Mouse (Mus musculus): Measurements from ENCODE around the gene Fau. TPM values are rescaled to one million over a fixed set of nuclear protein-coding genes. Genes with fewer than 3 reads are reported as not detected.

Gene Fau
- polyA plus RNA-seq (2015; fragmentation: Nextera tagmentation; extraction: Ambion mirVana) = 972 and 981 TPM in 2 replicates

GRCm38 (mm10) chr19:6057313-6058096 lies at the start of gene Fau, which contains the start of gene Mrpl49:
Gene Fau (plus strand): TSS chr19:6057844.
Gene Mrpl49 (minus strand): TSS chr19:6057785.

DNA sequence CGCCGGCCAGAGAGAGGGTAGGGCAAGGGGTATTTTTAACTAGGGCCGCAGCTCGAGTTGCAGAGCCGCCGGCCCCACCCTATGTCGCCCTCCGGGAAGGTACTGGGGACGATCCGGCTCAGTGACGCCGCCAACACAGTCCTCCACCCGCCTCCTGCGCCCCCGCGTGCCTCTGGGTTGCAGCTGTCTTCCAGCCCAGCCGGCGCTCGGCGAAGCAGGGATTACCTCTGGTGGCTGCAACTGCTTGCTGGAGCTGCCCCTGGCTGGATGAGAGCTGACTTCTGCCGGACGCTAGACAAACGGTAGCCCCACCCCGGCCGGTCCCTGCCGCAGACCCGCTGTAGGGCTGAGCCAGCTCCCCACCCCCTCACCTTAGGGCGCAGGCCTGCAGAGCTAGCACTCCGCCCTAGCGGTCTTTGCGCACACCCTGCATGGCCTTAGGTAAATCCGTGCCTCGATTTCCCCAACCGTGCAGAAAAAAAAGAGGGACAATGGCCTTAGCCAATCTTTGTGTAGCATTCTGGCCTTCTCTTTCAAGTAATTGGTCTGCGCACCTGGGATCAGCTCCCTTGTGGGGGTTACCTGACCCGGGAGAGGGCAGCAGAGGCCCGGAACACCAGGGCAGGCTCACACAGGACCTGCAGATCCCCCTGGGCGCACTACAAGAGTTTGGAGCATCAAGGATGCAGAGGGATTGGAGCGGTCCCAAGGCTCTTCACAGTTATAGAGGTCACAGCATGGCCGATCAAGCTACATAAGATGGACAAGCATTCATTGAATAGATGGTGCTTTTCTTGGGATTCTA lies 41.9 kb upstream of the Fau start, which contains the start of gene Capn1:
TSS of gene Capn1 (minus strand) at position 387 of the 805 bp plus-strand sequence.

GRCm38 (mm10) chr19:6046294-6047153 lies 11.1 kb upstream of the Fau start, which contains the start of gene Syvn1:
Gene Syvn1 (plus strand): TSS chr19:6046576.

GRCm38 (mm10) chr19:6061021-6061533 lies 3.4 kb downstream of the Fau start, which contains the start of gene Znhit2:
Gene Znhit2 (plus strand): TSS chr19:6061192.

GRCm38 (mm10) chr19:6067724-6068415 lies 10.2 kb downstream of the Fau start, which contains the start of gene Tm7sf2:
Gene Tm7sf2 (minus strand): TSS chr19:6068373.

GRCm38 (mm10) chr19:6076564-6077393 lies 19.1 kb downstream of the Fau start, which contains the start of gene Vps51:
Gene Vps51 (minus strand): TSS chr19:6077231.

DNA sequence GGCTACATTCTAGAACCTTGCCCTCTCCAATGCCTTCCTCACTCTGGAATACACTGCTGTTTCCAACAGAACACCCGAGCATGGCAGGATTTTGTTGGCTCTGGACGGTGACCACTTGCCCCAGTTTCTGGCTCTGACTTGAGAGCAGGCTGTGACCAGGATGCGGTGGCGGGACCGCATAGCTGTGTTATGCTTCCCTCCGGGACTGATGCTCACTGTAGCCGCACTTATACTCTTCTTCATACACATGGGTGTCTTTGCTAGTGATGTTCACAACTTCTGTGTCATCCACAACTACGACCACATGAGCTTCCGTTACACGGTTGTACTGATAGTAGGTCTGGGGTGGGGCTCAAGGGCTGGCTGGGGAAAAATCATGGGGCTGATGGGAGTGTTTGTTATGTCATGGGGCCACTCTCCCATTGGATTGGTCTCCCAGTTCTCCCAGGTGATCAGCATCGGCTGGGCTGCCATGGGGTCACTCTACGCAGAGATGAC lies 22.4 kb downstream of the Fau start, which contains the start of gene Tmem262:
TSS of gene Tmem262 (plus strand) at position 51 of the 498 bp plus-strand sequence.

DNA sequence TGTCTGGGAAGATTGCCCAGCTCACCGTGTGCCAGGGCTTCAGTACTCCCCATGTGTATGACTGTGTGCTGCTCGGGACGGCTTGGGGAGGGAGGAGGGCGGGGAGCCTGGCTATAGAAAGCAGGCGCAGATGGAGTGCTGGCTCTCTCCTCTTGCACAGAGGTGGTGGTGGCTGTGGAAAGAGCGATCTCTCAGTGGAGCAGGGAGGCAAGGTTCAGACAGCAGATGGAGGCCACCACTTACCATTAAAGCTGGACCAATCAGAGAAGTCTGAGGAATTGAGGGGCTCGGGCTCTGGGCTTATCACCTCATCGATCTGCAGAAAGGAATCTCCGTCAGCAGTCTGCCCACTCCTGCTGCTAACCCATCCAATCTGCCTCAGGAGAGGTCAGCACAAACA lies 24.5 kb downstream of the Fau start, which contains the start of gene Gm28374:
TSS of gene Gm28374 (minus strand) at position 101 of the 400 bp plus-strand sequence.

DNA sequence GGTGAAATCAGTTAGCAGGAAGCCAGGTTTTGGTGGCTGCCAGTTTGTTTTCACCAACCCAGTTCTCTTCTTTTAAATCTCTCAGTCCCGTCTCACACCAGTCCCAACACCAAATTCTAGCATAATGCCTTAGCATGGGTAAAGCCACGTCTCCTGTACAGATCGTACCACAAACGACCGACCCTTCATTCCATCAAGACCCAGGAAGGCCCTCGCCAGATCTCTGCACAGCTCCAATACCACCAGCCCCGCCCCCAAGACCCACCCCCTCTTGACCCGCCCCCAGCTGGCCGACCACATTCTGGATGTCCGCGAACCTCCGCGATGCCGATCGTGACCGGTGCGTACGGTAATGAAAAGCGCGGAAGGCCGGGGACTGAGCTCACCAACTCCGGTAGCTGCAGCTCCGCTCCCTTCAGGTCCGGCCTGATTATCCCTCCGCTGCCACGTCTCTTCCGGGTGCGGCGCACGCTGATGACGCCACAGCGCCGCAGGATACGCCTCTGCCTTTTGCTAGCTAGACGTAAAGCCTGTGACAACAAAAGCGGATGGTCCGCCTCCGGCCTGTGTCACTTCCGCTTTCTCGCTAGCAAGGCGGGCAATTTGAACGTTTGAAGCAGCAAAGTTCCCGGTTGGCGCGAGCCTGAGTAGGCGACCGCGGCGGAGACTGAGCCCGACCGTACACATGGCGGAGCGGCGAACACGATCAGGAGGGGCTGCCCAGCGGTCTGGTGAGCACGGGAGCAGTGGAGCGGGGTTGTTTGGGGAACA lies 27.0 kb downstream of the Fau start, which contains the start of the genes Zfpl1 and Cdca5:
TSS of gene Zfpl1 (minus strand) at position 479 of the 771 bp plus-strand sequence.
TSS of gene Cdca5 (plus strand) at position 506 of the 771 bp plus-strand sequence.

DNA sequence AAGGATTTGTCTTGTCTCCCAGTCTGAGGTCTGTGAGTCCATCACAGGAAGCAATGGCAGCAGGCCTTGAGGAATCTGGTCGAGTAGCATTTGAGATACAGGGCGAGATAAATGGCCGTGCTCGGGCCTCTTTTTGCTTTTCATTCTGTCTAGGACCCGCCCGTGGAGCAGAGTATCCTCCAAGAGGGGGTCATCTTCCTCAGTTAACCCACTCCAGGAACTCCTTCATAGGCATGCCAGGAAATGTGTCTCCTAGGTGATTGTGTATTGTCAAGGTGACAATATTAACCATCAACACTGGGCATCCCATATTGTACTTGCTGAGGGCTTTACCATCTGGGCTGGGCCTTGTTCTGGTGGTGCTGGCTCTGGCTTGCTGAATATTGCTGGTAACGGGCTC lies 36.5 kb downstream of the Fau start, which contains the start of gene AC131692.1:
TSS of gene AC131692.1 (plus strand) at position 301 of the 400 bp plus-strand sequence.

GRCm38 (mm10) chr19:6105586-6105985 lies 47.9 kb downstream of the Fau start, which contains the start of gene Naaladl1:
Gene Naaladl1 (plus strand): TSS chr19:6105782.

Other genes with a start within 250 kb of the Fau start
- gene Frmd8, start 182.6 kb upstream of the Fau start, polyA plus RNA-seq (2015; fragmentation: Nextera tagmentation; extraction: Ambion mirVana) = 18.5 and 20.2 TPM in 2 replicates
- gene Slc25a45, start 180.0 kb upstream of the Fau start, polyA plus RNA-seq (2015; fragmentation: Nextera tagmentation; extraction: Ambion mirVana) = 8.4 and 14.3 TPM in 2 replicates
- 4.8 and 5.1 TPM in 2 replicates for gene Tigd3, start 163.7 kb upstream of the Fau start, polyA plus RNA-seq (2015; fragmentation: Nextera tagmentation; extraction: Ambion mirVana)
- 55.3 and 62.4 TPM in 2 replicates for gene Dpf2, start 144.8 kb upstream of the Fau start, polyA plus RNA-seq (2015; fragmentation: Nextera tagmentation; extraction: Ambion mirVana)
- gene Cdc42ep2, start 133.0 kb upstream of the Fau start, polyA plus RNA-seq (2015; fragmentation: Nextera tagmentation; extraction: Ambion mirVana) = 4.2 and 5.4 TPM in 2 replicates
- gene Pola2, start 93.6 kb upstream of the Fau start, polyA plus RNA-seq (2015; fragmentation: Nextera tagmentation; extraction: Ambion mirVana) = 61.9 and 69.5 TPM in 2 replicates
- 0.18 and 0.33 TPM in 2 replicates for gene Slc22a20, start 71.7 kb upstream of the Fau start, polyA plus RNA-seq (2015; fragmentation: Nextera tagmentation; extraction: Ambion mirVana)
- gene Capn1, start 41.9 kb upstream of the Fau start, polyA plus RNA-seq (2015; fragmentation: Nextera tagmentation; extraction: Ambion mirVana) = 17.5 and 18.8 TPM in 2 replicates
- 13.7 and 15.3 TPM in 2 replicates for gene Syvn1, start 11.3 kb upstream of the Fau start, polyA plus RNA-seq (2015; fragmentation: Nextera tagmentation; extraction: Ambion mirVana)
- 41.2 and 44.7 TPM in 2 replicates for gene Mrpl49, start 59 bp upstream of the Fau start, polyA plus RNA-seq (2015; fragmentation: Nextera tagmentation; extraction: Ambion mirVana)
- 24.3 and 28.5 TPM in 2 replicates for gene Znhit2, start 3.3 kb downstream of the Fau start, polyA plus RNA-seq (2015; fragmentation: Nextera tagmentation; extraction: Ambion mirVana)
- gene Tm7sf2, start 10.5 kb downstream of the Fau start, polyA plus RNA-seq (2015; fragmentation: Nextera tagmentation; extraction: Ambion mirVana) = 3.8 and 3.9 TPM in 2 replicates
- 37.6 and 41.3 TPM in 2 replicates for gene Vps51, start 19.4 kb downstream of the Fau start, polyA plus RNA-seq (2015; fragmentation: Nextera tagmentation; extraction: Ambion mirVana)
- gene Tmem262, start 22.2 kb downstream of the Fau start, polyA plus RNA-seq (2015; fragmentation: Nextera tagmentation; extraction: Ambion mirVana) = not detected in 2 replicates
- 0.28 and 0.61 TPM in 2 replicates for gene Gm28374, start 24.4 kb downstream of the Fau start, polyA plus RNA-seq (2015; fragmentation: Nextera tagmentation; extraction: Ambion mirVana)
- 30.3 and 32.0 TPM in 2 replicates for gene Zfpl1, start 27.1 kb downstream of the Fau start, polyA plus RNA-seq (2015; fragmentation: Nextera tagmentation; extraction: Ambion mirVana)
- gene Cdca5, start 27.1 kb downstream of the Fau start, polyA plus RNA-seq (2015; fragmentation: Nextera tagmentation; extraction: Ambion mirVana) = 38.6 and 42.9 TPM in 2 replicates
- gene AC131692.1, start 36.6 kb downstream of the Fau start, polyA plus RNA-seq (2015; fragmentation: Nextera tagmentation; extraction: Ambion mirVana) = 0.21 and 0.32 TPM in 2 replicates
- gene Naaladl1, start 47.9 kb downstream of the Fau start, polyA plus RNA-seq (2015; fragmentation: Nextera tagmentation; extraction: Ambion mirVana) = 0.34 and 0.40 TPM in 2 replicates
- gene Sac3d1, start 60.8 kb downstream of the Fau start, polyA plus RNA-seq (2015; fragmentation: Nextera tagmentation; extraction: Ambion mirVana) = 29.3 and 29.9 TPM in 2 replicates
- 31.6 and 32.1 TPM in 2 replicates for gene Snx15, start 70.5 kb downstream of the Fau start, polyA plus RNA-seq (2015; fragmentation: Nextera tagmentation; extraction: Ambion mirVana)
- gene Batf2, start 83.1 kb downstream of the Fau start, polyA plus RNA-seq (2015; fragmentation: Nextera tagmentation; extraction: Ambion mirVana) = 0.96 and 1.0 TPM in 2 replicates
- 37.1 and 37.2 TPM in 2 replicates for gene Arl2, start 83.7 kb downstream of the Fau start, polyA plus RNA-seq (2015; fragmentation: Nextera tagmentation; extraction: Ambion mirVana)
- not detected in 2 replicates for gene Majin, start 126.5 kb downstream of the Fau start, polyA plus RNA-seq (2015; fragmentation: Nextera tagmentation; extraction: Ambion mirVana)
- 0.17 and 0.22 TPM in 2 replicates for gene Gpha2, start 168.5 kb downstream of the Fau start, polyA plus RNA-seq (2015; fragmentation: Nextera tagmentation; extraction: Ambion mirVana)
- 5.0 and 6.2 TPM in 2 replicates for gene Ppp2r5b, start 178.0 kb downstream of the Fau start, polyA plus RNA-seq (2015; fragmentation: Nextera tagmentation; extraction: Ambion mirVana)
- 4.4 and 5.6 TPM in 2 replicates for gene Atg2a, start 183.8 kb downstream of the Fau start, polyA plus RNA-seq (2015; fragmentation: Nextera tagmentation; extraction: Ambion mirVana)
- gene Ehd1, start 218.9 kb downstream of the Fau start, polyA plus RNA-seq (2015; fragmentation: Nextera tagmentation; extraction: Ambion mirVana) = 66.5 and 75.4 TPM in 2 replicates
- gene Cdc42bpg, start 248.6 kb downstream of the Fau start, polyA plus RNA-seq (2015; fragmentation: Nextera tagmentation; extraction: Ambion mirVana) = 0.40 and 0.67 TPM in 2 replicates